Mouse (Mus musculus) neural tube, embryonic 13.5 days (tissue): ENCODE results near the gene Irf9. TPM values are rescaled to one million over a fixed set of nuclear protein-coding genes. Genes with fewer than 3 reads are reported as not detected.
A peak's percentile ranks its signal among the peaks of the same experiment; 100 is the strongest.

Source experiments
- ATAC-seq: fragments of 200-750 bp; cut with Nextera tagmentation; 2 replicates; pipeline ENCODE4 v1.8.0; 2017; ENCODE audit warnings: low read depth, mild to moderate bottlenecking, moderate TSS enrichment, moderate library complexity
- H3K27ac ChIP-seq: fragments of 300-500 bp; sonication (generic); replicated peaks from 2 replicates; pipeline ENCODE4 v1.5.1; 2015; ENCODE audit warnings: moderate library complexity, mild to moderate bottlenecking, inconsistent platforms
- H3K27me3 ChIP-seq: fragments of 300-500 bp; sonication (generic); 2 replicates; pipeline ENCODE4 v1.6.1; 2015; ENCODE audit warnings: mild to moderate bottlenecking, inconsistent platforms
- H3K36me3 ChIP-seq: fragments of 300-500 bp; sonication (generic); 2 replicates; pipeline ENCODE4 v1.6.1; 2015; ENCODE audit warnings: mild to moderate bottlenecking, inconsistent platforms
- H3K4me1 ChIP-seq: fragments of 300-500 bp; sonication (generic); replicated peaks from 2 replicates; pipeline ENCODE4 v1.6.1; 2015; ENCODE audit warnings: inconsistent platforms
- H3K4me2 ChIP-seq: fragments of 300-500 bp; sonication (generic); 2 replicates; pipeline ENCODE4 v1.6.1; 2015; ENCODE audit warnings: inconsistent platforms, mild to moderate bottlenecking, moderate library complexity
- H3K4me3 ChIP-seq: fragments of 300-500 bp; sonication (generic); 2 replicates; pipeline ENCODE4 v1.5.1; 2015; ENCODE audit warnings: mild to moderate bottlenecking, inconsistent platforms
- H3K9ac ChIP-seq: fragments of 300-500 bp; sonication (generic); 2 replicates; pipeline ENCODE4 v1.6.1; 2015; ENCODE audit warnings: moderate library complexity, mild to moderate bottlenecking, inconsistent platforms
- H3K9me3 ChIP-seq: fragments of 300-500 bp; sonication (generic); 2 replicates; pipeline ENCODE4 v1.6.1; 2016; ENCODE audit warnings: inconsistent platforms
- WGBS: fragments of 180-500 bp; shearing (Covaris S2); methylation state at CpG from one replicate; pipeline ENCODE4 v1.1.7; 2015; 5-methylcytosine and 5-hydroxymethylcytosine counted together
- polyA plus RNA-seq: library from polyadenylated mRNA; unstranded; fragments of >200 nt; fragmentation: Nextera tagmentation; extraction: Ambion mirVana; gene quantifications from 2 replicates; pipeline ENCODE4 v1.2.1, GENCODE M21; 2015

The Irf9 gene
- polyA plus RNA-seq, 1 experiment from 2014 or later = 10.4 TPM

DNA sequence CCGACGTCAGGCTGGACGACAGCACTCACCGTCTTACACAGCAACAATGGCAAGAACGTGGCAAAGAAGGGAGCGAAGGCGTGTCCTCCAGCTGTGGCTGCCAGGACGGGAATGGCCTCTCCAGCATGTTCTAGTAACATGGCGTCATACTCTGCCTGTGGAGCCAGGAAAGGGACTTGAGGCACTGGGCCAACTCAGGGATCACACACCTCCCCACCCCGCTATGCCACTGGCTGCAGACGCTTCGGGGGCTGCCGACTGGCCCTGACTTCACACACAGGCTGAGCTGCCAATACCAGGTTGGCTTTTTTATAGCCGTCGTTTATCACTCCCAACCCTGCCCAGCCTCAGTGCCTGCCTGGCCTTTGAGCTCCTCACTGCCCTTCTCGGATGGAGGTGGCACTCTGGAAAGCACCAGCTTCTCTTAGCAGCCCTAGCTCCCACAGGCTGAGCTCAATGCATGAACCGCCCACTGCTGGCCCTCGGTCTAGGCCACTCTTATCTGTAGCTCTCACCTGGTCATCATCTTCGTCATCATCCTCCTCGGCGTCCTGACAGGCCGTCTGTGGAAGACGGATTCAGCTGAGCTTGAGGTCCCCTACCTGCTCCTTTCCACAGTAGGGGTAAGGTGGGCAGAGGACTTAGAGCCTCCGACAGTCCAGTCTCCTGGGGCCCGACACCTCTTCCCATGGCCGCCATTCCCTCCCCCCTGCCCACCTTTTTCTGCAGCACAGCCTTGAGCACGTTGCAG lies 24.9 kb downstream of the Irf9 start:
- no peaks in the 10 kb centered on the region for H3K4me1 ChIP-seq
- H3K9me3 ChIP-seq = no peaks in the 10 kb centered on the region
- H3K36me3 ChIP-seq = peaks cover 99% of the 10 kb centered on the region
- 81% methylated on average over 27 of the region's 27 CpGs for WGBS
- H3K4me3 ChIP-seq = no peak overlapping the region
- ATAC-seq = no peak
- no peaks in the 10 kb centered on the region for H3K27me3 ChIP-seq
- H3K9ac ChIP-seq = no peak overlapping the region
- no peak overlapping the region for H3K27ac ChIP-seq
- no peak overlapping the region for H3K4me2 ChIP-seq

DNA sequence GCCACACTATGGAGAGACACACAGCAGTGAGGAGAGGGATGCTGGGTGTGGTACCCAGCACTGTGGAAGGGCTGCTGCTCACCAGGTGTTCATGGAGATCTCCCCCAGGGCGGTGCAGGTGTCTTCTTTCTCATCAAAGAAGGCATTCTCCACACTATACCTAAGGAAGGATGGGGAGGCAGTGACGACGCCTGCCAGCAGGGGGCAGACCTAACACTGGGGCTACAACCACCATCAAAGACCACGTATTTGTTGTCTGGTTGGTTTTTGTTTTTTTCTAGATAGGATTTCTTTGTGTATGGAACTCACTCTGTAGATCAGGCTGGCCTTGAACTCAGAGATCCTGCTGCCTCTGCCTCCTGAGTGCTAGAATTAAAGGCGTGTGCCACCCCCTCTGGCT lies 25.9 kb downstream of the Irf9 start:
- peaks cover 6% of the 10 kb centered on the region for H3K4me1 ChIP-seq
- no peak for ATAC-seq
- 57% methylated on average over 5 of the region's 5 CpGs for WGBS
- no peak overlapping the region for H3K4me3 ChIP-seq
- no peaks in the 10 kb centered on the region for H3K27me3 ChIP-seq
- H3K9me3 ChIP-seq = no peaks in the 10 kb centered on the region
- no peak overlapping the region for H3K9ac ChIP-seq
- peaks cover 98% of the 10 kb centered on the region for H3K36me3 ChIP-seq
- no peak overlapping the region for H3K27ac ChIP-seq
- no peak overlapping the region for H3K4me2 ChIP-seq

DNA sequence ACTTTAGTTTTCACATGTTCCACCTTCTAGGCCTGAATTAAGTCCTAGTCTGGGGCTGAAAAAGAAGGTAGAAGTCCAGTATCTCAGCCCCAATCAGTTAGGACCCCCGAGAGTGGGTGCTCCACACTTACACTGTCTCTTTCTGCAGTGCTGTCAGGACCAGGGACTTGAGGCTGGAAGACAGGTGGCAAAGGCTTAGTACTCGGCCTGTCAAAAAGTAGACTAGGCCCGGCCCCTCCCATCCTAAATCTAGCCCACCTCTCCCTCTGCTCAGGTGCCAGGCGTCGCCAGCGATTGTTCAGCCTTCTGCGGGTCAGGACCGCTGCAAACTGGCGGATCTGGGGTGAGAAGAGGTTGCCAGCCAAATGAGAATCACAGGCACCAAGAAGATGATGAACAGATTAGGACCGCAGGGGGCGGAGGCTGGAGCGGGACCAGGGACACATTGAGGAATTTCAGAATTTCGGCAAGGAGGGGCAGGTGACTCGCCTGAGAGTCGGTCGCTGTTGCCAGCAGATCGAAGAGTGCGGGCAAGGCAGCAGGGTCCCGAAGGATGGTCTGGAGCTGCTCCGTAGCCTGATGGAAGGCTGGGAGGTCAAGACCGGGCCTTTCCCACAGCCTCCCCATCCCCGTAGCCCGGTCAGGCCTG lies 31.6 kb downstream of the Irf9 start:
- peaks cover 23% of the 10 kb centered on the region for H3K4me1 ChIP-seq
- peak overlapping the region; percentile 95 for H3K4me2 ChIP-seq
- peak overlapping the region; percentile 73 for H3K4me3 ChIP-seq
- peak overlapping the region; percentile 85 for H3K27ac ChIP-seq
- peak overlapping the region; percentile 83 for H3K9ac ChIP-seq
- peaks cover 79% of the 10 kb centered on the region for H3K36me3 ChIP-seq
- 4% methylated on average over 23 of the region's 23 CpGs for WGBS
- H3K9me3 ChIP-seq = no peaks in the 10 kb centered on the region
- no peaks in the 10 kb centered on the region for H3K27me3 ChIP-seq
- no peak; the same call in none of the 2 replicates for ATAC-seq

DNA sequence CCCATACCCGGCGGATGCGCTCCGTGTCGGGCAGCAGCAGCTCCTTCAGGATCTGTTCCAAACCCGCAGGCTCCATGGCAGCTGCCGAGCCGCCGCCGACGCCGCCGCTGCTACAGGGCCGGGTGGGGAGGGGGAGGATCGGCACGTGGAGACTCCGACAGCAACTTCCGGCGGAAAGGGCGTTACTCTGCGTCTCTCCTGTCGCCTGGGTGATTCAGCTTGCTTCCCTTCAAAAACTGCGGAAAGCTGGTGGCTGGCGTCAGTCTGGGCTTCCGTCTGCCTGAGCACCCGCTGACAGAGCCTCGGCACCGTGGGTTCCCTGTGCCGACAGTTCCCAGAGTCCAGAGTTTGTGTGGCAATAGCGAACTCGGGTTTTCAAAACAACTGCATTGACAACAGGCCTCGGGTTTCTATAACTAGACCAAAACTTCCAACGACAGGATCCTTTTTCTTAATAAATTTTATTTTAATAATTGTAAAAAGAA lies 32.2 kb downstream of the Irf9 start, which contains the start of gene Ipo4:
Gene Ipo4 (minus strand): TSS at position 435 of the 485 bp plus-strand sequence.
- Histone ChIP-seq H3K9me3 (no peaks in the 10 kb centered on the region), H3K27me3 (no peaks in the 10 kb centered on the region), H3K4me1 (peaks cover 23% of the 10 kb centered on the region), H3K36me3 (peaks cover 79% of the 10 kb centered on the region), H3K4me2 (peak within 1 kb of the TSS; percentile 95), H3K27ac (peak within 1 kb of the TSS; percentile 85), H3K9ac (peak within 1 kb of the TSS; percentile 83), H3K4me3 (peak within 1 kb of the TSS; percentile 73)
- 1% methylated on average over 33 of the region's 33 CpGs for WGBS
- peak; percentile 92 for ATAC-seq

DNA sequence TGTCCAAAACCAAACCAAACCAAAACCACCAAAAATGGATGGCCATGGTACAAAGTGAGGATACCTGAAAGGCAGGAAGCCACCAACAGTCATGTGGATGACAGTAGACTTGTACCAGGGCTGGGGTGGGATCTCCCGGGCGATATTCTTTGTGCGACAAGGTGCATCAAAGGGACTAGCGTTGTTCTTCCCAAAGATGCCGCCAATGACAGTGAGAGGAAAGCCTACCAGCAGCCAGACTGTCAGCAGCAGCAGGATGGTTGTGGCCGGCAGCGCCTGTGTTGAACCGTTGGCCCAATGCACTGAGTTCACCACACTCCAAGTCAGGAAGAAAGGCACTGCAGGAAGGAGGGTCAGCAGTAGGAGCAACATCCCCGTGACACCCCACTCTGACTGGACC lies 34.4 kb downstream of the Irf9 start, which contains the start of gene Gm49378:
Gene Gm49378 (minus strand): TSS at position 101 of the 400 bp plus-strand sequence.
- no peak within 1 kb of the TSS for H3K4me2 ChIP-seq
- H3K36me3 ChIP-seq = peaks cover 68% of the 10 kb centered on the region
- peaks cover 33% of the 10 kb centered on the region for H3K4me1 ChIP-seq
- ATAC-seq = no peak
- H3K27me3 ChIP-seq = no peaks in the 10 kb centered on the region
- 92% methylated on average over 9 of the region's 9 CpGs for WGBS
- no peak within 1 kb of the TSS for H3K4me3 ChIP-seq
- H3K9ac ChIP-seq = no peak within 1 kb of the TSS
- H3K27ac ChIP-seq = no peak within 1 kb of the TSS
- no peaks in the 10 kb centered on the region for H3K9me3 ChIP-seq

- 97% methylated on average over 14 of the region's 14 CpGs for WGBS
- H3K36me3 ChIP-seq = peaks cover 54% of the 10 kb centered on the region
Measured at GRCm38 (mm10) chr14:55640816-55641215, 37.4 kb downstream of the Irf9 start.

DNA sequence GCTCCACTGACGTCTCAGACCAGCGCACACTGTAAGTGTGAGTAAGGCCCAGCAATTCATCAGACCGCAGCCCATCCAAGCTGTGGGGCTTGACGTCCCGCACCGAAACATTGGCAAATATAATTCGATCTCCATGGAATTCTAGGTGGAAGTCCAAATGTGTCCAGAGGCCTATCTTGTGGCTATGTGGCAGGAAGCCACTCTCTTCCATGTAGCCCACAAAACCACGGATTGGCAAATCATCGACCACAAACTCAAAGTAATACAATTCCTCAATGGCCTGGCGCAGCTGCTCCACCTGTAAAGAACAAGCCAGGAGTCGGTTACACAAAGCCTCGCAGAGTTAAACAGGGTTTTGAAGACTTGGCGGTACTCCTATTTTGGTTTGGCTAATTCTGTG lies 37.9 kb downstream of the Irf9 start:
- 91% methylated on average over 13 of the region's 13 CpGs for WGBS
- Histone ChIP-seq H3K9me3 (no peaks in the 10 kb centered on the region), H3K27me3 (no peaks in the 10 kb centered on the region), H3K4me3 (no peak overlapping the region), H3K36me3 (peaks cover 52% of the 10 kb centered on the region), H3K9ac (no peak overlapping the region), H3K27ac (no peak overlapping the region), H3K4me2 (no peak overlapping the region), H3K4me1 (peaks cover 28% of the 10 kb centered on the region)
- no peak for ATAC-seq

More at GRCm38 (mm10) chr14:55640816-55641215, 37.4 kb downstream of the Irf9 start:
- no peak overlapping the region for H3K9ac ChIP-seq
- H3K27me3 ChIP-seq = no peaks in the 10 kb centered on the region
- H3K4me1 ChIP-seq = peaks cover 32% of the 10 kb centered on the region
- H3K9me3 ChIP-seq = no peaks in the 10 kb centered on the region
- H3K4me3 ChIP-seq = no peak overlapping the region
- ATAC-seq = no peak
- H3K27ac ChIP-seq = no peak overlapping the region
- H3K4me2 ChIP-seq = no peak overlapping the region

DNA sequence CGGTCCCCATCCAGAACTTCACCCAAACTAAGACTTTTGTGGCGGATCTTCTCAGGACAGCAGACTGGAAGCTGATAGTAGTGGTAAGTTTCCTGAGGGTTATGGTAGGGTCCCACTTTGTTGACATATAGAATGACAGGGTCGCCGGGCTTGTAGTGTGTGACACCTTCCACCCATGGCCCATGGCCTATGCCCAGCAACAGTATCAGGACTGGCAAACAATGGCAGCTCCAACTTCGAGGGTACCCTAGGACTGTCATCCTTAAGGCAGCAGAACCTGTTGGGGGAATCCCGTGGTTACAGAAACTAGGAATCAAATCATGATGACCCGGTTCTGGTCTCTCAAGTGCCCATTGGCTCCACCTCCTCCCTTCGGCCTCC lies 39.3 kb downstream of the Irf9 start:
- H3K27me3 ChIP-seq = no peaks in the 10 kb centered on the region
- no peaks in the 10 kb centered on the region for H3K9me3 ChIP-seq
- WGBS = 25% methylated on average over 8 of the region's 8 CpGs
- peak; percentile 26 for ATAC-seq
- peak overlapping the region; percentile 97 for H3K27ac ChIP-seq
- H3K9ac ChIP-seq = peak overlapping the region; percentile 94
- peak overlapping the region; percentile 97 for H3K4me3 ChIP-seq
- peak overlapping the region; percentile 78 for H3K4me2 ChIP-seq
- peaks cover 38% of the 10 kb centered on the region for H3K36me3 ChIP-seq
- H3K4me1 ChIP-seq = peaks cover 26% of the 10 kb centered on the region

GRCm38 (mm10) chr14:55643060-55643907 lies 39.9 kb downstream of the Irf9 start, which contains the start of gene Tm9sf1:
Gene Tm9sf1, minus strand, starts transcription at chr14:55643806.
- peak within 1 kb of the TSS; percentile 94 for H3K9ac ChIP-seq
- peaks cover 32% of the 10 kb centered on the region for H3K36me3 ChIP-seq
- no peaks in the 10 kb centered on the region for H3K9me3 ChIP-seq
- H3K4me1 ChIP-seq = peaks cover 26% of the 10 kb centered on the region
- ATAC-seq = peak; percentile 88
- H3K27ac ChIP-seq = peak within 1 kb of the TSS; percentile 97
- under 1% methylated on average over 89 of the region's 89 CpGs for WGBS
- H3K4me3 ChIP-seq = peak within 1 kb of the TSS; percentile 97
- H3K4me2 ChIP-seq = peak within 1 kb of the TSS; percentile 78
- H3K27me3 ChIP-seq = no peaks in the 10 kb centered on the region

DNA sequence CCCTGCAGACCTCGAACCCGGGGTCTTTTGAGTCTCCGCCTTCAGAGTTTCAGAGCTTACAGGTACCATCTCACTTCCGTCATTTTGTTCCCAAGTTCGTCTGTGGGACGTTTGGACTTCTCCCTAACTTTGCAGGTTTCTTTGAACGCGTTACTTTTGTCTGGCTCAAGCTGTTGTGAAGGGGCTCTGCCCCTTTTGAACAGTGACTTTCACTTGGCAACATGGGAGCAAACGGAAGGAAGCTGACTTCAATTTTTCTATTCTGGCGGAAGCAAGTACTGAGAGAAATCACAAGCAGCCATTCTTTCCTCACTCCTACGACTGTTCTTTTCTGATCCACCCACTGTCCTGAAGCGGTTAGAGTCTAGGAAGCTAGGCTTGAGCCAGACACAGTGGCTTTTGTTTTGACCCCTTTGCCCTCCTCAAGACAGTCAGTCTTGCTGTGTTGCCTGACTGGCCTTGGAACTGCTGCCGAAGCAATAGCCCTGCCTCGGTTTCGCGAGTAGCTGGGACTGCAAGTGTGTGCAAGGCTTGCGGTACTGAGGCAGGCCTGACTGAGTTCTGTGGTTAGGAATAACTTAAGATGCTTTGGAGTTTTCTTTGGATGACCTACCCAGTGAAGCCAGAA lies 41.0 kb downstream of the Irf9 start:
- Histone ChIP-seq H3K27me3 (no peaks in the 10 kb centered on the region), H3K36me3 (peaks cover 23% of the 10 kb centered on the region), H3K4me1 (peaks cover 26% of the 10 kb centered on the region), H3K4me2 (peak overlapping the region; percentile 78), H3K9me3 (no peaks in the 10 kb centered on the region), H3K9ac (peak overlapping the region; percentile 94), H3K4me3 (peak overlapping the region; percentile 97), H3K27ac (no peak overlapping the region)
- ATAC-seq = no peak
- 26% methylated on average over 17 of the region's 17 CpGs for WGBS

GRCm38 (mm10) chr14:55649884-55650283 lies 46.5 kb downstream of the Irf9 start, which contains the start of gene Tssk4:
Gene Tssk4, plus strand, starts transcription at chr14:55650184.
- ATAC-seq = no peak
- H3K4me2 ChIP-seq = no peak within 1 kb of the TSS
- H3K4me1 ChIP-seq = peaks cover 5% of the 10 kb centered on the region
- WGBS = 93% methylated on average over 2 of the region's 2 CpGs
- no peaks in the 10 kb centered on the region for H3K9me3 ChIP-seq
- no peak within 1 kb of the TSS for H3K27ac ChIP-seq
- H3K27me3 ChIP-seq = no peaks in the 10 kb centered on the region
- H3K4me3 ChIP-seq = no peak within 1 kb of the TSS
- H3K36me3 ChIP-seq = no peaks in the 10 kb centered on the region; the same call in 1 of the 2 replicates
- H3K9ac ChIP-seq = no peak within 1 kb of the TSS
